Mouse (Mus musculus) lung, postnatal 0 days (tissue): ENCODE data around the gene Mgat4b.

Source experiments
- CTCF ChIP-seq: IDR thresholded peaks from 2 replicates; pipeline ENCODE4 v1.5.1; 2016; ENCODE audit warnings: antibody characterized with exemption, mild to moderate bottlenecking
- EP300 ChIP-seq: IDR thresholded peaks from 2 replicates; pipeline ENCODE4 v1.6.1; 2016; ENCODE audit warnings: antibody characterized with exemption, mild to moderate bottlenecking, control low read depth

GRCm38 (mm10) chr11:50208039-50208438 lies 2.7 kb upstream of the Mgat4b start:
- TF ChIP-seq CTCF (no peak), EP300 (no peak)
